Mouse (Mus musculus) forebrain, postnatal 0 days (tissue): Measurements from ENCODE around the gene Sap25. TPM values are rescaled to one million over a fixed set of nuclear protein-coding genes. Genes with fewer than 3 reads are reported as not detected.
"Not testable (repeated sequence)": the region's sequence is repeated elsewhere in the genome, so short reads cannot be mapped to it uniquely, and the experiment has no call there.

Experiments
- ATAC-seq: fragments of 200-750 bp; cut with Nextera tagmentation; 2 replicates; pipeline ENCODE4 v1.8.0; 2017; ENCODE audit warnings: mild to moderate bottlenecking, moderate library complexity
- DNase-seq: peaks from one replicate; pipeline ENCODE4 v3.0.0-alpha.2; 2015
- H3K27ac ChIP-seq: fragments of 300-500 bp; sonication (generic); 2 replicates; pipeline ENCODE4 v1.5.1; 2014; ENCODE audit warnings: low read depth, mild to moderate bottlenecking, antibody characterized with exemption, low read length, moderate library complexity, mixed read lengths
- H3K27me3 ChIP-seq: fragments of 300-500 bp; sonication (generic); 2 replicates; pipeline ENCODE4 v1.6.1; 2014; ENCODE audit warnings: mild to moderate bottlenecking, low read length, mixed read lengths; ENCODE audit not compliant: insufficient read depth
- H3K36me3 ChIP-seq: fragments of 300-500 bp; sonication (generic); 2 replicates; pipeline ENCODE4 v1.6.1; 2014; ENCODE audit warnings: mild to moderate bottlenecking, moderate library complexity; ENCODE audit not compliant: insufficient read depth
- H3K4me1 ChIP-seq: fragments of 300-500 bp; sonication (generic); 2 replicates; pipeline ENCODE4 v1.6.1; 2014; ENCODE audit warnings: antibody characterized with exemption; ENCODE audit not compliant: insufficient read depth
- H3K4me2 ChIP-seq: fragments of 300-500 bp; sonication (generic); 2 replicates; pipeline ENCODE4 v1.6.1; 2014; ENCODE audit warnings: low read depth, mild to moderate bottlenecking, moderate library complexity
- H3K4me3 ChIP-seq: fragments of 300-500 bp; sonication (generic); 2 replicates; pipeline ENCODE4 v1.5.1; 2014; ENCODE audit warnings: low read depth, low read length, mixed read lengths
- H3K9ac ChIP-seq: fragments of 300-500 bp; sonication (generic); 2 replicates; pipeline ENCODE4 v1.6.1; 2014; ENCODE audit warnings: mild to moderate bottlenecking
- H3K9me3 ChIP-seq: fragments of 300-500 bp; sonication (generic); 2 replicates; pipeline ENCODE4 v1.6.1; 2016; ENCODE audit warnings: low read length
- CTCF ChIP-seq: sonication (generic); IDR thresholded peaks from 2 replicates; pipeline ENCODE4 v1.5.1; 2016; ENCODE audit warnings: antibody characterized with exemption, control low read depth, low read depth
- WGBS: fragments of 180-500 bp; shearing (Covaris S2); extraction: QIAGEN DNeasy Blood & Tissue Kit; methylation state at CpG from one replicate; pipeline ENCODE4 v1.1.7; 2014; 5-methylcytosine and 5-hydroxymethylcytosine counted together
- polyA plus RNA-seq: library from polyadenylated mRNA; unstranded; fragments of >200 nt; fragmentation: Nextera tagmentation; extraction: Ambion mirVana; gene quantifications from 2 replicates; pipeline ENCODE4 v1.2.1, GENCODE M21; 2015
- total RNA-seq: library from RNA; depleted of rRNA; stranded (reverse); fragments of >200 nt; gene quantifications from 2 replicates; pipeline ENCODE4 v1.2.3, GENCODE M21; 2014

Sap25 gene
- total and polyA plus RNA-seq, 2 experiments from 2014 or later, result 1.8 to 4.4 TPM

- H3K27me3 ChIP-seq, result peaks cover 6% of the 10 kb centered on the region; the same call in 1 of the 2 replicates
- no peak overlapping the region for H3K27ac ChIP-seq
- H3K4me1 ChIP-seq, result no peaks in the 10 kb centered on the region
- TF ChIP-seq CTCF, result no peak
- no peaks in the 10 kb centered on the region for H3K36me3 ChIP-seq
- 16% methylated on average over 12 of the region's 12 CpGs for WGBS
- H3K9me3 ChIP-seq, result no peaks in the 10 kb centered on the region
- ATAC-seq, result no peak
- H3K9ac ChIP-seq, result no peak overlapping the region
- H3K4me2 ChIP-seq, result no peak overlapping the region
- DNase-seq, result no peak
- H3K4me3 ChIP-seq, result no peak overlapping the region
Observed at GRCm38 (mm10) chr5:137610548-137611244, 30.4 kb upstream of the Sap25 start.

GRCm38 (mm10) chr5:137611245-137611602 is 29.9 kb upstream of the Sap25 start:
- H3K9ac ChIP-seq, result no peak overlapping the region
- DNase-seq, result no peak
- no peak overlapping the region for H3K27ac ChIP-seq
- H3K4me3 ChIP-seq, result no peak overlapping the region
- no peak for ATAC-seq
- H3K9me3 ChIP-seq, result no peaks in the 10 kb centered on the region
- H3K4me1 ChIP-seq, result no peaks in the 10 kb centered on the region
- H3K36me3 ChIP-seq, result no peaks in the 10 kb centered on the region
- H3K4me2 ChIP-seq, result no peak overlapping the region
- peaks cover 6% of the 10 kb centered on the region; the same call in 1 of the 2 replicates for H3K27me3 ChIP-seq
- 15% methylated on average over 6 of the region's 6 CpGs for WGBS
- no peak for TF ChIP-seq CTCF

DNA sequence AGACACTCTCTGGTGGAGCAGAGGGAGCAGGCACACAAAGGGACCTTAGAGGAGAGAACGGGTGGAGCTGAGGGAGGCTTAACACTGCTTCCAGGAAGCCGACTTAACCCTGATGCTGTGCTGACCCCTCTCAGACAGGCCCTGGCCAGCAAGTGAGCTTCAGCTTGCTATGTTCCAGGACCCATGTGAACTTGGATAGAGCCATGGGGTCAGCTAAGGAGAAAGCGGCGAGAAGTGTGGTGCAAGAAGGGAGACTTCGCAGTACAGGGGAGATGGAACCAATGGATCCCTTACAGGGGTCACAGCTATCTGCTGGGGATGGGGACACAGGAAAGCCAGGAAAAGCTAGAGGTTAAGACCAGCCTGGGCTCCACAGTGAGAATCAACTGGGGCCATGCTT is 28.1 kb upstream of the Sap25 start:
- no peak for ATAC-seq
- 64% methylated on average over 5 of the region's 5 CpGs for WGBS
- no peak overlapping the region for H3K4me3 ChIP-seq

GRCm38 (mm10) chr5:137613550-137613949 is 27.6 kb upstream of the Sap25 start, which contains the start of gene Pcolce:
Gene Pcolce, minus strand, starts transcription at chr5:137613784.
- H3K4me3 ChIP-seq, result no peak within 1 kb of the TSS

More for the DNA sequence above, 28.1 kb upstream of the Sap25 start:
- Histone ChIP-seq H3K36me3 (no peaks in the 10 kb centered on the region), H3K27me3 (0 out of 2 replicates have a peak, but pooled peaks cover 6% of the 10 kb centered on the region), H3K9ac (no peak overlapping the region), H3K4me1 (no peaks in the 10 kb centered on the region), H3K4me2 (no peak overlapping the region), H3K9me3 (no peaks in the 10 kb centered on the region), H3K27ac (no peak overlapping the region)
- no peak for DNase-seq
- TF ChIP-seq CTCF, result no peak

DNA sequence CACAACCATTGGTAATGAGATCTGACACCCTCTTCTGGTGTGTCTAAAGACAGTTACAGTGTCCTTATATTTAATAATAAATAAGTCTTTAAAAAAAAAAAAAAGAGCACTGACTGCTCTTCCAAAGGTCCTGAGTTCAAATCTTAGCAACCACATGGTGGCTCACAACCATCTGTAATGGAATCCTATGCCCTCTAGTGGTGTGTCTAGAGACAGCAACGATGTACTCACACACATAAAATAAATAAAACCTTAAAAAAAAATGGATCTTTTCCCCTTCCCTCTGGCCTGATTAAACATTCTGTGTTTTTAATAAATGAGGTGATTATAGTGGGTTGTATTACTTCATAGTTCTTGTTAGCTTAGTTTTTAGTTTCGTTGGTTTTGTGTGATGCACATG is 26.2 kb upstream of the Sap25 start:
- H3K27me3 ChIP-seq, DNase-seq, H3K36me3 ChIP-seq, H3K4me2 ChIP-seq, ATAC-seq, H3K4me3 ChIP-seq, H3K4me1 ChIP-seq, H3K27ac ChIP-seq, H3K9ac ChIP-seq, H3K9me3 ChIP-seq: not testable (repeated sequence)
- TF ChIP-seq CTCF, result peak; percentile 18
- WGBS, result 94% methylated on average over 2 of the region's 2 CpGs

More at GRCm38 (mm10) chr5:137613550-137613949, 27.6 kb upstream of the Sap25 start, which contains the start of gene Pcolce:
- no peak within 1 kb of the TSS for H3K4me2 ChIP-seq
- no peaks in the 10 kb centered on the region for H3K36me3 ChIP-seq
- H3K9ac ChIP-seq, result no peak within 1 kb of the TSS
- 0 out of 2 replicates have a peak, but pooled peaks cover 5% of the 10 kb centered on the region for H3K27me3 ChIP-seq
- H3K4me1 ChIP-seq, result no peaks in the 10 kb centered on the region
- TF ChIP-seq CTCF, result no peak
- no peak for DNase-seq
- ATAC-seq, result no peak
- H3K9me3 ChIP-seq, result no peaks in the 10 kb centered on the region
- 68% methylated on average over 11 of the region's 11 CpGs for WGBS
- H3K27ac ChIP-seq, result no peak within 1 kb of the TSS

- no peak for TF ChIP-seq CTCF
- Histone ChIP-seq H3K27ac (no peak overlapping the region), H3K4me3 (no peak overlapping the region), H3K4me2 (no peak overlapping the region), H3K36me3 (no peaks in the 10 kb centered on the region), H3K27me3 (no peaks in the 10 kb centered on the region), H3K9me3 (no peaks in the 10 kb centered on the region), H3K4me1 (no peaks in the 10 kb centered on the region), H3K9ac (no peak overlapping the region)
- DNase-seq, result no peak
- ATAC-seq, result no peak
- WGBS, result 90% methylated on average over 7 of the region's 7 CpGs
Observed at GRCm38 (mm10) chr5:137615347-137615746, 25.8 kb upstream of the Sap25 start.

DNA sequence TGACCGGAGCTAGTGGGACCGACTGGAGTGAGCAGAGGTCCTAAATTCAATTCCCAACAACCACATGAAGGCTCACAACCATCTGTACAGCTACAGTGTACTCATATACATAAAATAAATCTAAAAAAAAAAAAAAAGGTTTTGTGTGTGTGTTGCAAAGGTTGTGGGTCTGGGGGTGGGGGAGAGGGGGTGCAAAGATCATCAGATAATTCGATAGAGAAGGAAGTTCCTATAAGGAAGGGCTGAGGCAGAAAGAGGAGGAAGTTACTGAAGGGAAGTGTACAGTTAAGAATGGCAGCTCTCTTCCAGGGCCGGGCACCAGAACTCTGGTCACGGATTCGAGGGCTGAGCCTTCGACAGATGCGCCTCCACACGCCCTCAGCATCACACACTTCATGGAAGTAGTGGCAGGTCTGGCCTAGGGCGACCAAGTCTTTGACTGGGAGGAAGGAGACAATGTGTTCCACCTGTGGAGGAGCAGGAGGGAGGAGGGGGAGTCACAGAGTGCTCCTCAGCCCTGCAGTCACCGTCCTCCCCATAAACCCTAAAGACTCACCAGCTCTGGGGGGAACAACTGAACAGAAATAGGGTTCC is 17.1 kb upstream of the Sap25 start:
- Histone ChIP-seq H3K27ac (no peak overlapping the region), H3K9ac (no peak overlapping the region), H3K27me3 (no peaks in the 10 kb centered on the region), H3K4me3 (no peak overlapping the region), H3K9me3 (no peaks in the 10 kb centered on the region), H3K36me3 (no peaks in the 10 kb centered on the region), H3K4me2 (no peak overlapping the region), H3K4me1 (0 out of 2 replicates have a peak, but pooled peaks cover 5% of the 10 kb centered on the region)
- WGBS, result 84% methylated on average over 11 of the region's 11 CpGs
- no peak for TF ChIP-seq CTCF
- DNase-seq, result no peak
- ATAC-seq, result no peak
